Mouse (Mus musculus) stomach, embryonic 16.5 days (tissue): ENCODE data around the gene Serpina3a. TPM values are rescaled to one million over a fixed set of nuclear protein-coding genes. Genes with fewer than 3 reads are reported as not detected.

Experiments
- ATAC-seq: fragments of 200-750 bp; cut with Nextera tagmentation; 2 replicates; pipeline ENCODE4 v1.8.0; 2017; ENCODE audit warnings: moderate number of reproducible peaks, moderate TSS enrichment; ENCODE audit not compliant: insufficient read depth, low FRiP score
- H3K27ac ChIP-seq: fragments of 300-500 bp; sonication (generic); 2 replicates; pipeline ENCODE4 v1.5.1; 2014; ENCODE audit warnings: low read length
- H3K27me3 ChIP-seq: fragments of 300-500 bp; sonication (generic); 2 replicates; pipeline ENCODE4 v1.6.1; 2014; ENCODE audit warnings: low read length, control low read depth, mixed read lengths; ENCODE audit not compliant: control insufficient read depth, insufficient read depth
- H3K36me3 ChIP-seq: fragments of 300-500 bp; sonication (generic); 2 replicates; pipeline ENCODE4 v1.6.1; 2014; ENCODE audit warnings: low read length; ENCODE audit not compliant: control insufficient read depth, insufficient read depth
- H3K4me1 ChIP-seq: fragments of 300-500 bp; sonication (generic); 2 replicates; pipeline ENCODE4 v1.6.1; 2014; ENCODE audit warnings: low read length, control low read depth, mixed read lengths; ENCODE audit not compliant: control insufficient read depth, insufficient read depth
- H3K4me2 ChIP-seq: fragments of 300-500 bp; sonication (generic); 2 replicates; pipeline ENCODE4 v1.6.1; 2014; ENCODE audit warnings: low read depth, low read length, mixed read lengths
- H3K4me3 ChIP-seq: fragments of 300-500 bp; sonication (generic); replicated peaks from 2 replicates; pipeline ENCODE4 v1.5.1; 2014; ENCODE audit warnings: mild to moderate bottlenecking, low read length
- H3K9ac ChIP-seq: fragments of 300-500 bp; sonication (generic); 2 replicates; pipeline ENCODE4 v1.6.1; 2014; ENCODE audit warnings: low read length
- H3K9me3 ChIP-seq: fragments of 300-500 bp; sonication (generic); replicated peaks from 2 replicates; pipeline ENCODE4 v1.6.1; 2016; ENCODE audit warnings: low read length, control low read depth; ENCODE audit not compliant: control insufficient read depth
- WGBS: fragments of 180-500 bp; shearing (Covaris S2); extraction: QIAGEN DNeasy Blood & Tissue Kit; methylation state at CpG from one replicate; pipeline ENCODE4 v1.1.7; 2014; 5-methylcytosine and 5-hydroxymethylcytosine counted together
- polyA plus RNA-seq: library from polyadenylated mRNA; unstranded; fragments of >200 nt; fragmentation: Nextera tagmentation; extraction: Ambion mirVana; gene quantifications from 2 replicates; pipeline ENCODE4 v1.2.1, GENCODE M21; 2015

The Serpina3a gene
- polyA plus RNA-seq, 1 experiment from 2014 or later: not detected

- H3K9ac ChIP-seq: no peak overlapping the region
- no peak; the same call in 1 of the 2 replicates for ATAC-seq
Observed at GRCm38 (mm10) chr12:104131041-104131440, 18.5 kb downstream of the Serpina3a start.

GRCm38 (mm10) chr12:104138216-104138615 lies 25.7 kb downstream of the Serpina3a start:
- H3K36me3 ChIP-seq: no peaks in the 10 kb centered on the region
- no peak overlapping the region for H3K4me3 ChIP-seq
- no peak overlapping the region for H3K4me2 ChIP-seq
- 76% methylated on average over 2 of the region's 2 CpGs for WGBS
- H3K9ac ChIP-seq: no peak overlapping the region
- no peaks in the 10 kb centered on the region for H3K4me1 ChIP-seq
- H3K27ac ChIP-seq: no peak overlapping the region
- H3K27me3 ChIP-seq: no peaks in the 10 kb centered on the region
- ATAC-seq: no peak
- H3K9me3 ChIP-seq: no peaks in the 10 kb centered on the region

More at GRCm38 (mm10) chr12:104131041-104131440, 18.5 kb downstream of the Serpina3a start:
- Histone ChIP-seq H3K27ac (no peak overlapping the region), H3K4me1 (no peaks in the 10 kb centered on the region), H3K9me3 (no peaks in the 10 kb centered on the region), H3K27me3 (no peaks in the 10 kb centered on the region), H3K4me2 (no peak overlapping the region), H3K4me3 (no peak overlapping the region), H3K36me3 (no peaks in the 10 kb centered on the region)

GRCm38 (mm10) chr12:104140543-104141103 lies 28.1 kb downstream of the Serpina3a start:
- no peak for ATAC-seq
- 85% methylated on average over 4 of the region's 4 CpGs for WGBS

GRCm38 (mm10) chr12:104141506-104141905 lies 29.0 kb downstream of the Serpina3a start:
- H3K4me2 ChIP-seq: no peak overlapping the region
- H3K9ac ChIP-seq: no peak overlapping the region
- H3K27ac ChIP-seq: no peak overlapping the region
- no peaks in the 10 kb centered on the region for H3K9me3 ChIP-seq
- WGBS: 78% methylated on average over 1 of the region's 1 CpGs
- H3K4me3 ChIP-seq: no peak overlapping the region
- H3K27me3 ChIP-seq: no peaks in the 10 kb centered on the region
- ATAC-seq: no peak
- H3K36me3 ChIP-seq: no peaks in the 10 kb centered on the region
- H3K4me1 ChIP-seq: no peaks in the 10 kb centered on the region

More at GRCm38 (mm10) chr12:104140543-104141103, 28.1 kb downstream of the Serpina3a start:
- no peak overlapping the region for H3K4me2 ChIP-seq
- no peaks in the 10 kb centered on the region for H3K9me3 ChIP-seq
- no peaks in the 10 kb centered on the region for H3K4me1 ChIP-seq
- H3K4me3 ChIP-seq: no peak overlapping the region
- H3K36me3 ChIP-seq: no peaks in the 10 kb centered on the region
- no peaks in the 10 kb centered on the region for H3K27me3 ChIP-seq
- H3K27ac ChIP-seq: no peak overlapping the region
- no peak overlapping the region for H3K9ac ChIP-seq

- no peak overlapping the region for H3K4me3 ChIP-seq
- no peaks in the 10 kb centered on the region for H3K9me3 ChIP-seq
- 52% methylated on average over 1 of the region's 1 CpGs for WGBS
- no peak overlapping the region for H3K27ac ChIP-seq
- no peak overlapping the region for H3K9ac ChIP-seq
- H3K4me2 ChIP-seq: no peak overlapping the region
- H3K36me3 ChIP-seq: no peaks in the 10 kb centered on the region
- no peaks in the 10 kb centered on the region for H3K4me1 ChIP-seq
- ATAC-seq: no peak
- no peaks in the 10 kb centered on the region for H3K27me3 ChIP-seq
Observed at GRCm38 (mm10) chr12:104142427-104142826, 29.9 kb downstream of the Serpina3a start.

GRCm38 (mm10) chr12:104143286-104143685 lies 30.8 kb downstream of the Serpina3a start:
- H3K9ac ChIP-seq: no peak overlapping the region
- H3K9me3 ChIP-seq: no peaks in the 10 kb centered on the region
- H3K27me3 ChIP-seq: no peaks in the 10 kb centered on the region
- no peak for ATAC-seq
- H3K27ac ChIP-seq: no peak overlapping the region
- no peak overlapping the region for H3K4me3 ChIP-seq
- H3K4me2 ChIP-seq: no peak overlapping the region
- H3K36me3 ChIP-seq: no peaks in the 10 kb centered on the region
- WGBS: 79% methylated on average over 1 of the region's 1 CpGs
- no peaks in the 10 kb centered on the region for H3K4me1 ChIP-seq

- H3K4me3 ChIP-seq: no peak overlapping the region
- no peaks in the 10 kb centered on the region for H3K36me3 ChIP-seq
- H3K9me3 ChIP-seq: no peaks in the 10 kb centered on the region
- no peak overlapping the region for H3K9ac ChIP-seq
- H3K27me3 ChIP-seq: no peaks in the 10 kb centered on the region
- 76% methylated on average over 2 of the region's 2 CpGs for WGBS
- H3K4me1 ChIP-seq: no peaks in the 10 kb centered on the region
- no peak overlapping the region for H3K4me2 ChIP-seq
- H3K27ac ChIP-seq: no peak overlapping the region
- ATAC-seq: no peak
Observed at GRCm38 (mm10) chr12:104145571-104145970, 33.0 kb downstream of the Serpina3a start.

- no peak for ATAC-seq
- no peak overlapping the region for H3K27ac ChIP-seq
- WGBS: 67% methylated on average over 2 of the region's 2 CpGs
- H3K9ac ChIP-seq: no peak overlapping the region
- no peaks in the 10 kb centered on the region for H3K9me3 ChIP-seq
- no peaks in the 10 kb centered on the region for H3K27me3 ChIP-seq
- no peaks in the 10 kb centered on the region for H3K4me1 ChIP-seq
- H3K36me3 ChIP-seq: no peaks in the 10 kb centered on the region
- H3K4me2 ChIP-seq: no peak overlapping the region
- no peak overlapping the region for H3K4me3 ChIP-seq
Observed at GRCm38 (mm10) chr12:104151989-104152388, 39.5 kb downstream of the Serpina3a start.

- Histone ChIP-seq H3K9me3 (no peaks in the 10 kb centered on the region), H3K4me3 (no peak overlapping the region), H3K9ac (no peak overlapping the region), H3K27ac (no peak overlapping the region), H3K4me1 (no peaks in the 10 kb centered on the region), H3K36me3 (no peaks in the 10 kb centered on the region), H3K4me2 (no peak overlapping the region), H3K27me3 (no peaks in the 10 kb centered on the region)
- WGBS: 53% methylated on average over 3 of the region's 3 CpGs
- ATAC-seq: no peak
Observed at GRCm38 (mm10) chr12:104153041-104153645, 40.6 kb downstream of the Serpina3a start.
